Mouse (Mus musculus): Measurements from ENCODE around the gene Tbc1d17. TPM values are rescaled to one million over a fixed set of nuclear protein-coding genes. Genes with fewer than 3 reads are reported as not detected.
"Not testable (repeated sequence)": the region's sequence is repeated elsewhere in the genome, so short reads cannot be mapped to it uniquely, and the experiment has no call there.

Gene Tbc1d17
- polyA plus RNA-seq, 1 experiment from 2014 or later, result 67.3 TPM

DNA sequence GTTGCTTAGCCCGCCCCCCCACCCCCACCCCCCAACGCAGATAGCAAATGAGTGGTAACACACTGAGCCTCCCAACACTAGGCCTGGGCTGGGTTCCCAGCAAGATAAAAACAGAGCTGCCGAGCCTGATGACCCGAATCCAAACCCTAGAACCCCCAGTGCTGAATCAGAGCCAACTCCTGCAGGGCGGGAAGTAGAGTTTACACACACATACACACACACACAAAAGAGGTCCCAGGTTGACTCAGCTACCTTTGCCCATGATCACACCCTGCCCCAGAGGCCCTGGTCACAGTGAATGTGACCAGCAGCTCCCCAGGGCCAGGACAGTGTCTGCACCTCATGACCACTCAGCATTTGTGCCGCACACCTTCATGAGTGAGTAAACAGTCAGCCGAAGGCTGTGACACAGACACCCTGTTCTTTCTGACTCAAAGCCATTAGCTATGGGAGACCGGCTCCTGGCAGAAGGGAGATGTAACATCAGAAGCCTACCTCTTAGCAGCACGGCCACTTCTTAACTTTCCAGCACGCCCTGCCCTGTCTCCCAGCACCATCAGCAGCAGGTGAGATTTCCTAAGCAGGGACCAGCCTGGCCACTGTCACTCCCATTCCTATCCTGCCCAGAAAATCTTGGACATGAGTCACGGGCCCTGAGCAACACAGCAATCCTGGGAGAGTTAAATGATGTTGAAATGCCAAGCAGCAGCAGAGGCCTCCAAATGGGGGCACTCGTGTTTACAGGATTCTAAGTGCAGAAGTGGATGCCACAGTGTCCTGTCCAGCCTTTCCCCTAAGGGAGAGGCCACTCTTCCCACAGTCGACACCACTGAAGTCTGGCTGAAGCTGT, 39.6 kb upstream of the Tbc1d17 start:
- Histone ChIP-seq H3K9me3 (no peaks in the 10 kb centered on the region), H3K27me3 (ENCODE audit: insufficient read depth, poor library complexity, severe bottlenecking) (no peaks in the 10 kb centered on the region), H3K27ac (no peak overlapping the region), H3K36me3 (peaks cover 58% of the 10 kb centered on the region), H3K4me3 (0 out of 2 replicates have a peak overlapping the region, but pooled peaks have one; percentile 1), H3K4me1 (peaks cover 26% of the 10 kb centered on the region)
- no peak for DNase-seq (ENCODE audit: low spot score)
- 88% methylated on average over 13 of the region's 13 CpGs for WGBS

- Histone ChIP-seq H3K27ac (no peak overlapping the region), H3K4me3 (no peak overlapping the region), H3K9me3 (no peaks in the 10 kb centered on the region), H3K36me3 (peaks cover 73% of the 10 kb centered on the region), H3K27me3 (ENCODE audit: insufficient read depth, poor library complexity, severe bottlenecking) (no peaks in the 10 kb centered on the region), H3K4me1 (peaks cover 26% of the 10 kb centered on the region)
- WGBS, result 89% methylated on average over 7 of the region's 7 CpGs
- no peak for DNase-seq (ENCODE audit: low spot score)
These were observed 38.1 kb upstream of the Tbc1d17 start for GRCm38 (mm10) chr7:44886964-44887363.

GRCm38 (mm10) chr7:44884637-44885036, 35.8 kb upstream of the Tbc1d17 start:
- no peaks in the 10 kb centered on the region for H3K27me3 ChIP-seq (ENCODE audit: insufficient read depth, poor library complexity, severe bottlenecking)
- no peak overlapping the region for H3K4me3 ChIP-seq
- 94% methylated on average over 5 of the region's 5 CpGs for WGBS
- no peaks in the 10 kb centered on the region for H3K9me3 ChIP-seq
- H3K4me1 ChIP-seq, result peaks cover 11% of the 10 kb centered on the region
- H3K36me3 ChIP-seq, result peaks cover 86% of the 10 kb centered on the region
- no peak for DNase-seq (ENCODE audit: low spot score)
- no peak overlapping the region for H3K27ac ChIP-seq

DNA sequence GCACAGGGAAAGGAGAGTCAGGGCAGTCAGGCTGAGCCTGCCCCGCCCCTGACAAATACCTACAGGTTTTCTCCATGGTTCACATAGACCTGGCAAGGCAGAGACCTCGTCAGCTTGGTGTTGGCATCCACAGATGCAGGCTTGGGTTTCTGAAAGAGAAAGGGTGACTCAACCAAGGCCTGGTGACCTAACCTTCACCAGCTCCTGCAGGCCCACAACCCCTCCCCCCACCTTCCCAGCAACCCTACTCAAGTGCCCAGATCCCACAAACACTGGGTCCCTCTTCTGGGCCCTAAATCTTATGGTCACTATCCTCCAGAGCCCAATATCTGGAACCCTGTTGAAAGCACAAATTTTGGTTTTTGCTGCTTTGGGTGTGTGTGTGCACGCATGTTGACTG, 34.2 kb upstream of the Tbc1d17 start:
- peaks cover 87% of the 10 kb centered on the region for H3K36me3 ChIP-seq

GRCm38 (mm10) chr7:44877833-44878232, 29.0 kb upstream of the Tbc1d17 start:
- Histone ChIP-seq H3K4me1 (peaks cover 27% of the 10 kb centered on the region), H3K27ac (peak overlapping the region; percentile 72; the same call in 1 of the 2 replicates), H3K4me3 (peak overlapping the region; percentile 16; the same call in 1 of the 2 replicates), H3K9me3 (no peaks in the 10 kb centered on the region), H3K27me3 (ENCODE audit: insufficient read depth, poor library complexity, severe bottlenecking) (no peaks in the 10 kb centered on the region), H3K36me3 (peaks cover 72% of the 10 kb centered on the region)
- 63% methylated on average over 14 of the region's 14 CpGs for WGBS
- DNase-seq (ENCODE audit: low spot score), result no peak

More for the DNA sequence above, 34.2 kb upstream of the Tbc1d17 start:
- no peaks in the 10 kb centered on the region for H3K27me3 ChIP-seq (ENCODE audit: insufficient read depth, poor library complexity, severe bottlenecking)
- H3K4me3 ChIP-seq, result no peak overlapping the region
- no peaks in the 10 kb centered on the region for H3K9me3 ChIP-seq
- DNase-seq (ENCODE audit: low spot score), result no peak
- 89% methylated on average over 3 of the region's 3 CpGs for WGBS
- peaks cover 15% of the 10 kb centered on the region for H3K4me1 ChIP-seq
- H3K27ac ChIP-seq, result no peak overlapping the region

DNA sequence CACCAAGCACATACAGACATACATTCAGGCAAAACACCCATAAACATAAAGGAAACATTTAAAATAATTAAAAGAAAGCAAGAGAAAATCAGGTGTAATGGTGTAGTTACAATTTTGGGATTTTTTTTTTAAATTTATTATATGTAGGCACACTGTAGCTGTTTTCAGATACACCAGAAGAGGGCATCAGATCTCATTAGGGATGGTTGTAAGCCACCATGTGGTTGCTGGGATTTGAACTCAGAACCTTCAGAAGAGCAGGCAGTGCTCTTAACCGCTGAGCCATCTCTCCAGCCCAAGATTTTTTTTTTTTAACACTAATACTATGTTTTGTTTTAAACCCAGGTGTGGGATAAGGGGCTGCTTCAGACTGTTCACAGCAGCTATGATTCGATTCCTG, 22.9 kb upstream of the Tbc1d17 start:
- not testable (repeated sequence) for H3K27me3 ChIP-seq (ENCODE audit: insufficient read depth, poor library complexity, severe bottlenecking); H3K4me3 ChIP-seq; DNase-seq (ENCODE audit: low spot score); H3K9me3 ChIP-seq; H3K27ac ChIP-seq
- Histone ChIP-seq H3K36me3 (peaks cover 15% of the 10 kb centered on the region), H3K4me1 (peaks cover 42% of the 10 kb centered on the region)
- WGBS, result 87% methylated on average over 2 of the region's 2 CpGs

GRCm38 (mm10) chr7:44871181-44871580, 22.3 kb upstream of the Tbc1d17 start:
- Histone ChIP-seq H3K27me3 (ENCODE audit: insufficient read depth, poor library complexity, severe bottlenecking) (no peaks in the 10 kb centered on the region), H3K4me3 (no peak overlapping the region), H3K36me3 (peaks cover 16% of the 10 kb centered on the region), H3K4me1 (peaks cover 48% of the 10 kb centered on the region), H3K27ac (no peak overlapping the region), H3K9me3 (no peaks in the 10 kb centered on the region)
- WGBS, result 72% methylated on average over 1 of the region's 1 CpGs
- DNase-seq (ENCODE audit: low spot score), result no peak

DNA sequence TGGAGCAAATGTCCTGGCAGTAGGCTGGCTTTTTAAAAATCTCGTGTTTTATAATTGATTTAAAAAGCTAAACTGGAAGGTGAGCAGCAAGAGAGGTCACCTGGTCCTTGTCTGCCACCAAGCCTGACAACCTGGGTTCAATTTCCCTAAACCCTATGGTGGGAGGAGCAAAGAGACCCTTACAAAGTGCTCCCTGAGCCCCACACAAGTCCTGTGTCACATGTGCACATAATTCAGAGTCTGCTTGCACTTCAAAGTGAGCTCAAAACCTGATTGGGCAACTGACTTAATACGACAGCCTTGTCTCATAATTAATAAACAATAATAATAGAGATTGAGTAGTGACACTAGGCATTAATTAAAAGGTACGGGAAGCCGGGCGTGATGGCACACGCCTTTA, 21.7 kb upstream of the Tbc1d17 start:
- Histone ChIP-seq H3K4me3 (peak overlapping the region; percentile 89), H3K9me3 (no peaks in the 10 kb centered on the region), H3K4me1 (peaks cover 53% of the 10 kb centered on the region), H3K27ac (peak overlapping the region; percentile 97), H3K27me3 (ENCODE audit: insufficient read depth, poor library complexity, severe bottlenecking) (no peaks in the 10 kb centered on the region), H3K36me3 (peaks cover 17% of the 10 kb centered on the region)
- WGBS, result 81% methylated on average over 6 of the region's 6 CpGs
- no peak for DNase-seq (ENCODE audit: low spot score)

GRCm38 (mm10) chr7:44869697-44870528, 21.0 kb upstream of the Tbc1d17 start, which contains the start of gene Ptov1:
TSS of gene Ptov1 (minus strand) at chr7:44869788.
- no peaks in the 10 kb centered on the region for H3K9me3 ChIP-seq
- peak; percentile 98 for DNase-seq (ENCODE audit: low spot score)
- peak within 1 kb of the TSS; percentile 89 for H3K4me3 ChIP-seq
- WGBS, result 7% methylated on average over 29 of the region's 29 CpGs
- H3K27me3 ChIP-seq (ENCODE audit: insufficient read depth, poor library complexity, severe bottlenecking), result no peaks in the 10 kb centered on the region
- H3K4me1 ChIP-seq, result peaks cover 60% of the 10 kb centered on the region
- H3K27ac ChIP-seq, result peak within 1 kb of the TSS; percentile 97
- peaks cover 21% of the 10 kb centered on the region for H3K36me3 ChIP-seq

- H3K36me3 ChIP-seq, result peaks cover 29% of the 10 kb centered on the region
- DNase-seq (ENCODE audit: low spot score), result peak; percentile 88
- H3K27me3 ChIP-seq (ENCODE audit: insufficient read depth, poor library complexity, severe bottlenecking), result no peaks in the 10 kb centered on the region
- H3K27ac ChIP-seq, result peak overlapping the region; percentile 97
- peak overlapping the region; percentile 89 for H3K4me3 ChIP-seq
- no peaks in the 10 kb centered on the region for H3K9me3 ChIP-seq
- peaks cover 67% of the 10 kb centered on the region for H3K4me1 ChIP-seq
- WGBS, result under 1% methylated on average over 100 of the region's 108 CpGs
These were observed 20.2 kb upstream of the Tbc1d17 start for GRCm38 (mm10) chr7:44868919-44869696.

GRCm38 (mm10) chr7:44868465-44868864, 19.6 kb upstream of the Tbc1d17 start:
- no peaks in the 10 kb centered on the region for H3K9me3 ChIP-seq
- peaks cover 64% of the 10 kb centered on the region for H3K4me1 ChIP-seq
- no peak for DNase-seq (ENCODE audit: low spot score)
- H3K27me3 ChIP-seq (ENCODE audit: insufficient read depth, poor library complexity, severe bottlenecking), result no peaks in the 10 kb centered on the region
- 9% methylated on average over 16 of the region's 16 CpGs for WGBS
- H3K36me3 ChIP-seq, result peaks cover 36% of the 10 kb centered on the region
- peak overlapping the region; percentile 89 for H3K4me3 ChIP-seq
- H3K27ac ChIP-seq, result peak overlapping the region; percentile 97

DNA sequence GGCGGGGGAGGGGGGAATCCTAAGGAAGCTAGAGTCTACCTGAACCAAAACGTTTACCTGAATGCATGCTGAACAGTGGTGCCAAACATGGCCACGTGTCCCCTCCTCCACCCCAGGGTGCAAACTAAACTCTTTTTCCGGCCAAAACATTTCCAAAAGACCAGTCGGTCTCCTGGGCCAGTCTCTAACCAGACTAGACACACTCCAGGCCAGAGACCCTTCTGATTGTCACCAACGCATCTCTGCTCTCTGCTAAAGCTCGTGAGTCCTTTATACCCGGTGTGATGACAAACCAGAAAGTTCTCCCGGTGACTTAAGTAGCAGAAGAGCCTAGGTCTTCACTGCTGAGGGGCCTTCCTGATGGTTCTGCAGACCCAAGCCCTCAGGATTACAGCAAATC, 18.9 kb upstream of the Tbc1d17 start:
- H3K36me3 ChIP-seq, result peaks cover 42% of the 10 kb centered on the region
- peaks cover 60% of the 10 kb centered on the region for H3K4me1 ChIP-seq
- peak overlapping the region; percentile 97 for H3K27ac ChIP-seq
- H3K9me3 ChIP-seq, result no peaks in the 10 kb centered on the region
- DNase-seq (ENCODE audit: low spot score), result no peak
- H3K4me3 ChIP-seq, result peak overlapping the region; percentile 89
- 55% methylated on average over 9 of the region's 9 CpGs for WGBS
- no peaks in the 10 kb centered on the region for H3K27me3 ChIP-seq (ENCODE audit: insufficient read depth, poor library complexity, severe bottlenecking)

All from heart, embryonic 10.5 days (tissue).